Mouse (Mus musculus): Measurements from ENCODE around the gene Sgo2a.

DNA sequence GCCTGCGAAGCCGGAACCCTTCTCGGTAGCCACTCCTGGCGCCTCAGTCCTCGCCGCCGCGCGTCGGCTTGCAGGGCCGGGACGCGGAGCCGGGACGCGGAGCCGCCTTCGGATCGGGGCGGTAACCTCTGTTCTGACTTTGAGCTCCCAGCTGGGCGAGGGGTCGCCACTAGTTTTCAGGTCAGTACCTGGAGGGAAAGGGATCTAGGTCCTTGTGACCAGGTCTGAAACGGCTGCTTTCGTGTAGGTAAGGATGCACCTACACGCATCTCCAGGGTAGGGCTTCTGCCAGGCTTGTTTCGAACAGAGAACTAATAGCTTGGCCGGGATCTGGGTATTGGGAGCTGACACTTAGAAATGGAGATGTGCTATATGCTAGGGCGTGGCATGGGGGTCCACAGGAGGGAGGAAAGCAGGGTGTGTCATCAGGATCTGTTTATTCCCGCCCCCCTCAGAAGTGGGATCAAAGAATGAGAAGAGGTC is 403 bp downstream of the Sgo2a start:
- TF ChIP-seq CTCF (IDR thresholded peaks at IDR 0.05) (no peak), EP300 (IDR thresholded peaks at IDR 0.05) (no peak)
